Mouse (Mus musculus) 3134 (cell line): ENCODE data around the gene 4931408C20Rik.

Experiments used
- DNase-seq: peaks from one replicate; pipeline ENCODE4 v3.0.0-alpha.2; 2011; ENCODE audit warnings: low spot score; ENCODE audit not compliant: insufficient read length; ENCODE audit errors: extremely low read depth

The 4931408C20Rik gene

DNA sequence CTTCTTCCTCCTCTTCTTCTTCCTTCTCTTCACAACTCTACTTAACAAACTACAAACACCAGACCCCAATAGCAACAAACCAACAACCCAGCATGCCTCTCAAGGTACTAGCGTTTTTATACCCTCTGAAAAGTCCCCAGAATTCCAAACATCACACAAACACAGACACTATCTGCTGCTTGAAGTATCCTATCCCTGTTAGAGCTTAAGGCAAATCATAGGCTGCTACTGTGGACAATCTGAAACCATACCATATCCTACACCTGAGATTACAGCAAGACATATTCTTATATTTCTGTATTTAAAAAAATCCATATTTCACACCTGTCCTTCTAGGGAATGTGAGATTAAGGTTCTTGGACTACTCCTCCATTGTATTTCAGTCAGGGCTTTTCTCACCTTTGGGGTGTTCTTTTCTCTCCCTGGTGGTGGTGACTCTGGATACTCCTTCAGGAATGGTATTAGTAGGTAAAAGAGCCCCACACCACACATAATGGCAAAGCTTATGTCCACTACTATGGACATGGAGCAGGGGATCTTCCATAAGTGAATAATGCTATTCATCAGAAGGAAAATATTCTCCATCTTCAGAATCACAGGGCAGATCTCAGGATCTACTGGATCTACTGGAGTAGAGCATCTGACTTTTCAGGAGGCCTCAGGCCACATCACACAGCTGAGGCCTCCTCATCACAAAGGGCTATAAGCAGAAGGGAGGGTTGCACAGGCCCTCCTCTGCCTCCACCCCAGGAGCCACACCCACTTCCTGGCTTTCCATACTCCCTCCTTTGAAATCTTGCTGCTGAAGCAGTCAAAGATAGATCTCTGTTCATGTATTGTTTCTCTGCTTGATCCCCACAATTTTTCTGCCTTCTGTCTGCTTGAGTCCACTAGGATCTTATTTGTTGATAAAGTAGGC lies at the start of gene 4931408C20Rik:
4931408C20Rik (minus strand) TSS at position 619 of the 919 bp plus-strand sequence.
- no peak for DNase-seq

DNA sequence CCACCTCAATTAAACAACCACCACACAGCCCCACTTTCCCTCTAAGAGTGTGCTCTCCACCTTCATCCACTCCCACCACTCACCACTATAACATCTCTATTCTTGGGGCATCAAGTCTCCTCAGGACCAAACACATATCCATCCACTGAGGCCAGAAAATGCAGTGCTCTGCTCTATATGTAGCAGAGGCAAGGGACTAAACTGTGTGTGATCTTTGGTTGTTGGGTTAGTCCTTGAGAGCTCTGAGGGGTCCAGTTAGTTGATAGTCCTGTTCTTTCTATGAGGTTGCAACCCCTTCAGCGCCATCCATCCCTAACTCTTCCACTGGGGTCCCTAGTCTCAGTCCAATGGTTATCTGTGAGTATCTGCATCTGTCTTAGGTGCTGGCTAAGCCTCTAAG lies 666 bp upstream of the 4931408C20Rik start:
- DNase-seq = no peak

DNA sequence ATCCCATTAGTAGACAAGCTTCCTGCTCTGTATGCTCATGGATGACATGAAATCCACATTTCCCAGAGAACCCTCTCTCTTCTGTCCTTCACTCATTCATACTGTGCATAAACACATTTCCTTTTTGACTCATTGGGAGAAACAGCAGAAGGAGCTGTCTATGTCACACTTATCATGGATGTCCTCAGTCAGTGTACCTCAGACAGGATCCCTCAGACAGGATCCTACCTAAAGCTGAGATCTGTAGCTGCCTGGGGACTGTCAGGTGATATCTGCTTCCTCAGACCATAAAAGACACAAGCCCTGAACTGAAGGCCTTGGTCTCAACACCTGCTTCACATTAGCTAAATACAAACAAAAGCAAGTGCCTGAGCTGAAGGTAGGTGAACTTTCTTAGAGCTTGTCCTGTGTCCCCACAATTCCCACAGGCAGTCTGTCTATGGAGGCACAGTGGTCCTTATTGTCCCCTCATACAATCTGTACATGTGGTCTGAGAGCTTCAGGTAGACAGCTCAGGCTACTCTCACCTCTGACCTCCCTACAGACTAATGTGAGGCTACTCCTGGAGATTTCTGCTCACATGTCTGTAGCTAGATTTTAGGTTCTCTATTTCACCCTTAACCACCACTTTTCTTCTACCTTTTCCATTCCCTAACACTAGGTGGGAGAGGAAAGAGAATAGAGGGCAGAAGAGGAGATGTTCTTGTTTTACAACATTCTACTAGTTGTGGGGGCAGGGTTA lies 1.1 kb downstream of the 4931408C20Rik start:
- no peak for DNase-seq

DNA sequence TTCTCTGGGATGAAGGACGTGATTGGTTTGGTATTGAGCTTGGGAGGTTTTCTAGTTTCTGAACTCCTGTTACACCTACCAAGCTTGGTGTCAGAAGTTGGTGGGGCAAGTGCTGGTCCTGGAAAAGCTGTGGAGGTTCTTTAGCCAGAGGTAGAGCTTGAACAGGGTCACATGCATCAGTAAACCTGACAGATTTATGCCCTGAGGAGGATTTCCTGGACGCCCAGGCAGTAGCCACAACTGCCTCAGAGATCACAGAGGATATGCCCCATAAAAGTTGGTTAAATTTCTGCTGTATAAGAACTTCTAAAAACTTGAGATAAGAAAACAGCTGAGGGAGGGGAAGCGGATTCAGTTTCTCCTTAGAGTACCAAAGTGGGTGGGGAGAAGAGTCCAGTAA lies 1.9 kb downstream of the 4931408C20Rik start:
- DNase-seq = no peak

DNA sequence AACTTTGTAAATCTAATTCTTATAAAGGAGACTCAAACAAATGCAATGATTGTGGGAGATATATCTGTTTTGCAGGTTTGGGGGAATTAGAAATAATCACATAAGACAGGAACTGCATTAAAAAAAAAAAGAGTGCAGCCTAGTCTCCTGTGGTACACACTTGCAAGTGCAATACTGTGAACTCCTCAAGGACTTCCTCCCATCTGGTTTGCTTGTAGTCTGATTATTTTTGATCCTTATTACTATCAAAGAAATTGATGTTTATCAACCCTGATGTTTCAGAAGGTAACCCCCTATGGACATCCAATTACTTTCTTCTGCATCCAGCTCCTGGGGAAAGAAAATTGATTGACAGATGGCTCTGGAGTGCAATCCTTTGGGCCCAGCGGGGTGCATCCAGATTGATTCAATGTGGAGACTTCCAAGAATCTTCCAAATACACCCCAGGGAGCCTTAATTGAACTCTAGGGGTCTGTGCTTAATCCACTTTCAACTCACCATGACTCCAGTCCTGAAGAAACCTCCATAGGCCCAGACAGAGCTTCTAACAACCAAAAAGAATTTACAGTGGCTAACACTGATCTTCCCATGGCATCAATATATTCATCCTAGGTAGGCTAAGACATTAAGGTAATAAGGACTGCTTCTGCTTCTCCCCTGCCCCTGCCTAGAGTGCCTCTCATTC lies 37.4 kb downstream of the 4931408C20Rik start:
- no peak for DNase-seq

DNA sequence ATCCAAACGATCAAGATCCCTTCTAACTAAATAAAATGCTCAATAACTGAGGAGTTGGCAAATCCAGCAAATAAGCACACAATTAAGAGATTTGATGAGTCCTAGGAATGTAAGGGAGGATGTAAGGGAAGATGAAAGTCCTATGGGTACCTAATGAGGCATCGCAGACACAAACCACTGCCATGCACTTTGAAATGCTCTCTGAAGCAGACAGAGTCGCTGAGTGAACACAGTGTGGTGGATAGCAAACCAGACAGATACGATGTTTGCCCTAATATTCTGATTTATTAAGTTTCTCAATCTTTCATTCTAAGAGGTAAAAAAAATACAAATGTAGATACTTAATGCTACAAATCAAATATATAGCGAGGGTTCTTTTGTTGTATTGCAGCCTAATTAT lies 51.2 kb downstream of the 4931408C20Rik start:
- DNase-seq = no peak
